Mouse (Mus musculus) MEL (cell line): ENCODE measurements around the gene Cercam. TPM values are rescaled to one million over a fixed set of nuclear protein-coding genes. Genes with fewer than 3 reads are reported as not detected.

Experiments used
- DNase-seq: peaks from one replicate; pipeline ENCODE4 v3.0.0; 2011; ENCODE audit warnings: low read depth, low spot score
- H3K27ac ChIP-seq: 2 replicates; pipeline ENCODE4 v1.5.1; 2012; ENCODE audit warnings: low read depth, mild to moderate bottlenecking, control low read depth, low read length, moderate library complexity; ENCODE audit not compliant: control insufficient read depth
- H3K27me3 ChIP-seq, 2 experiments: fragments of 150-350 bp in 1 of 2; sonication (generic) in 1 of 2; 2 replicates each; pipeline ENCODE4 v1.6.1; 2012; ENCODE audit warnings: low read length in 2 of 2, mild to moderate bottlenecking in 2 of 2, improper control_type of control experiment in 1 of 2, moderate library complexity in 1 of 2; ENCODE audit not compliant: insufficient read depth in 2 of 2, control insufficient read depth in 1 of 2
- H3K36me3 ChIP-seq, 2 experiments: 2 replicates each; pipeline ENCODE4 v1.6.1; 2012 to 2014; ENCODE audit warnings: low read length in 2 of 2, improper control_type of control experiment in 1 of 2, inconsistent platforms in 1 of 2, mild to moderate bottlenecking in 1 of 2; ENCODE audit not compliant: insufficient read depth in 2 of 2, control insufficient read depth in 1 of 2
- H3K4me1 ChIP-seq, 2 experiments: fragments of 150-350 bp in 1 of 2; sonication (generic) in 1 of 2; 2 replicates each; pipeline ENCODE4 v1.6.1; 2012; ENCODE audit warnings: low read length in 2 of 2, improper control_type of control experiment in 1 of 2, mild to moderate bottlenecking in 1 of 2; ENCODE audit not compliant: insufficient read depth in 2 of 2, control insufficient read depth in 1 of 2
- H3K4me3 ChIP-seq, 2 experiments: fragments of 150-350 bp in 1 of 2; sonication (generic) in 1 of 2; 2 replicates each; pipeline ENCODE4 v1.5.1; 2012; ENCODE audit warnings: low read depth in 2 of 2, low read length in 2 of 2, mild to moderate bottlenecking in 2 of 2, moderate library complexity in 2 of 2, control low read depth in 1 of 2, improper control_type of control experiment in 1 of 2; ENCODE audit not compliant: control insufficient read depth in 1 of 2, insufficient read depth in 1 of 2
- H3K79me2 ChIP-seq: 2 replicates; pipeline ENCODE4 v1.6.1; 2012; ENCODE audit warnings: mild to moderate bottlenecking, low read length, moderate library complexity; ENCODE audit not compliant: control insufficient read depth, poor library complexity, insufficient read depth
- H3K9ac ChIP-seq: 2 replicates; pipeline ENCODE4 v1.6.1; 2012; ENCODE audit warnings: low read depth, mild to moderate bottlenecking, control low read depth, low read length, moderate library complexity; ENCODE audit not compliant: control insufficient read depth, poor library complexity, severe bottlenecking
- H3K9me3 ChIP-seq: fragments of 150-350 bp; sonication (generic); replicated peaks from 2 replicates; pipeline ENCODE4 v1.6.1; 2012; ENCODE audit warnings: mild to moderate bottlenecking, low read length, improper control_type of control experiment, moderate library complexity; ENCODE audit not compliant: insufficient read depth
- BHLHE40 ChIP-seq: IDR thresholded peaks from 2 replicates; pipeline ENCODE4 v1.6.1; 2012; ENCODE audit warnings: low read depth, mild to moderate bottlenecking, inconsistent platforms, low read length, improper control_type of control experiment, borderline replicate concordance
- CHD2 ChIP-seq: IDR thresholded peaks from 2 replicates; pipeline ENCODE4 v1.6.1; 2011; ENCODE audit warnings: low read length, improper control_type of control experiment
- CTCF ChIP-seq, 3 experiments: IDR thresholded peaks in 2 of 3; conservative IDR thresholded peaks in 1 of 3; 2 replicates each; pipeline ENCODE4 v1.5.1; 2011 to 2012; ENCODE audit warnings: low read length in 3 of 3, low read depth in 2 of 3, mild to moderate bottlenecking in 2 of 3, improper control_type of control experiment in 1 of 3, inconsistent platforms in 1 of 3, mixed read lengths in 1 of 3, moderate library complexity in 1 of 3; ENCODE audit not compliant: control insufficient read depth in 1 of 3, insufficient read depth in 1 of 3, poor library complexity in 1 of 3, severe bottlenecking in 1 of 3
- ETS1 ChIP-seq: IDR thresholded peaks from 2 replicates; pipeline ENCODE4 v1.6.1; 2012; ENCODE audit warnings: low read depth, mild to moderate bottlenecking, inconsistent platforms, low read length, improper control_type of control experiment, moderate library complexity
- GABPA ChIP-seq: IDR thresholded peaks from 2 replicates; pipeline ENCODE4 v1.6.1; 2012; ENCODE audit warnings: low read depth, mild to moderate bottlenecking, inconsistent platforms, low read length, improper control_type of control experiment, moderate library complexity
- GATA1 ChIP-seq: IDR thresholded peaks from 2 replicates; pipeline ENCODE4 v1.6.1; 2011; ENCODE audit warnings: low read depth, low read length, improper control_type of control experiment
- JUND ChIP-seq: IDR thresholded peaks from 2 replicates; pipeline ENCODE4 v1.6.1; 2011; ENCODE audit warnings: low read depth, mild to moderate bottlenecking, improper control_type of control experiment, low read length
- MAFK ChIP-seq: IDR thresholded peaks from 2 replicates; pipeline ENCODE4 v1.6.1; 2011; ENCODE audit warnings: low read depth, mild to moderate bottlenecking, low read length, improper control_type of control experiment, borderline replicate concordance
- MAX ChIP-seq: IDR thresholded peaks from 2 replicates; pipeline ENCODE4 v1.6.1; 2011; ENCODE audit warnings: low read length, improper control_type of control experiment
- MEF2A ChIP-seq: IDR thresholded peaks from 2 replicates; pipeline ENCODE4 v1.6.1; 2014; ENCODE audit warnings: low read depth, mild to moderate bottlenecking, inconsistent platforms, low read length, improper control_type of control experiment; ENCODE audit not compliant: poor library complexity, insufficient replicate concordance, severe bottlenecking; ENCODE audit errors: extremely low read depth
- MYB ChIP-seq: IDR thresholded peaks from 2 replicates; pipeline ENCODE4 v1.6.1; 2011; ENCODE audit warnings: mild to moderate bottlenecking, low read depth, low read length, improper control_type of control experiment
- NELFE ChIP-seq: IDR thresholded peaks from 2 replicates; pipeline ENCODE4 v1.6.1; 2011; ENCODE audit warnings: low read depth, low read length, improper control_type of control experiment
- NRF1 ChIP-seq: IDR thresholded peaks from 2 replicates; pipeline ENCODE4 v1.6.1; 2014; ENCODE audit warnings: low read depth, mild to moderate bottlenecking, inconsistent platforms, low read length, improper control_type of control experiment, moderate library complexity; ENCODE audit not compliant: poor library complexity, insufficient read depth, severe bottlenecking
- POLR2AphosphoS2 ChIP-seq: IDR thresholded peaks from 2 replicates; pipeline ENCODE4 v1.6.1; 2011; ENCODE audit warnings: low read length, improper control_type of control experiment
- RCOR1 ChIP-seq: IDR thresholded peaks from 2 replicates; pipeline ENCODE4 v1.6.1; 2012; ENCODE audit warnings: low read depth, mild to moderate bottlenecking, inconsistent platforms, low read length, improper control_type of control experiment
- SIN3A ChIP-seq: IDR thresholded peaks from 2 replicates; pipeline ENCODE4 v1.6.1; 2012; ENCODE audit warnings: low read length, improper control_type of control experiment, inconsistent platforms
- SMC3 ChIP-seq: IDR thresholded peaks from 2 replicates; pipeline ENCODE4 v1.6.1; 2011; ENCODE audit warnings: low read depth, low read length, improper control_type of control experiment
- TAL1 ChIP-seq: IDR thresholded peaks from 2 replicates; pipeline ENCODE4 v1.6.1; 2012; ENCODE audit warnings: mild to moderate bottlenecking, inconsistent platforms, low read length, moderate library complexity, mixed read lengths
- TBP ChIP-seq: IDR thresholded peaks from 2 replicates; pipeline ENCODE4 v1.8.0; 2011; ENCODE audit warnings: low read depth, low read length, improper control_type of control experiment
- UBTF ChIP-seq: IDR thresholded peaks from 2 replicates; pipeline ENCODE4 v1.6.1; 2012; ENCODE audit warnings: low read depth, mild to moderate bottlenecking, inconsistent platforms, low read length, improper control_type of control experiment, moderate library complexity, borderline replicate concordance; ENCODE audit not compliant: insufficient read depth
- USF1 ChIP-seq: IDR thresholded peaks from 2 replicates; pipeline ENCODE4 v1.6.1; 2014; ENCODE audit warnings: low read depth, mild to moderate bottlenecking, inconsistent platforms, low read length, improper control_type of control experiment, moderate library complexity
- ZKSCAN1 ChIP-seq: IDR thresholded peaks from 2 replicates; pipeline ENCODE4 v1.6.1; 2012; ENCODE audit warnings: low read depth, mild to moderate bottlenecking, inconsistent platforms, low read length, improper control_type of control experiment, moderate library complexity
- ZMIZ1 ChIP-seq: IDR thresholded peaks from 2 replicates; pipeline ENCODE4 v1.6.1; 2012; ENCODE audit warnings: low read depth, mild to moderate bottlenecking, inconsistent platforms, low read length, improper control_type of control experiment, moderate library complexity
- ZNF384 ChIP-seq: IDR thresholded peaks from 2 replicates; pipeline ENCODE4 v1.6.1; 2012; ENCODE audit warnings: low read depth, mild to moderate bottlenecking, inconsistent platforms, low read length, improper control_type of control experiment
- polyA plus RNA-seq, 2 experiments: library from polyadenylated mRNA; stranded (reverse) in 1 of 2; unstranded in 1 of 2; fragments of >175 nt in 1 of 2; fragments of >200 nt in 1 of 2; gene quantifications; 2 replicates each; pipeline versions ENCODE4 v1.2.1 to v1.2.4; 2012; ENCODE audit warnings: low replicate concordance in 2 of 2, low read depth in 1 of 2; ENCODE audit not compliant: insufficient read length in 2 of 2, insufficient read depth in 1 of 2, missing spikeins in 1 of 2
- total RNA-seq: library from RNA; depleted of rRNA; stranded (reverse); fragments of 300-350 nt; gene quantifications from 2 replicates; pipeline ENCODE4 v1.2.3, GENCODE M21; 2012

The Cercam gene
- total and polyA plus RNA-seq, 3 experiments, result 8.8 to 23.4 TPM; not detected in 1

DNA sequence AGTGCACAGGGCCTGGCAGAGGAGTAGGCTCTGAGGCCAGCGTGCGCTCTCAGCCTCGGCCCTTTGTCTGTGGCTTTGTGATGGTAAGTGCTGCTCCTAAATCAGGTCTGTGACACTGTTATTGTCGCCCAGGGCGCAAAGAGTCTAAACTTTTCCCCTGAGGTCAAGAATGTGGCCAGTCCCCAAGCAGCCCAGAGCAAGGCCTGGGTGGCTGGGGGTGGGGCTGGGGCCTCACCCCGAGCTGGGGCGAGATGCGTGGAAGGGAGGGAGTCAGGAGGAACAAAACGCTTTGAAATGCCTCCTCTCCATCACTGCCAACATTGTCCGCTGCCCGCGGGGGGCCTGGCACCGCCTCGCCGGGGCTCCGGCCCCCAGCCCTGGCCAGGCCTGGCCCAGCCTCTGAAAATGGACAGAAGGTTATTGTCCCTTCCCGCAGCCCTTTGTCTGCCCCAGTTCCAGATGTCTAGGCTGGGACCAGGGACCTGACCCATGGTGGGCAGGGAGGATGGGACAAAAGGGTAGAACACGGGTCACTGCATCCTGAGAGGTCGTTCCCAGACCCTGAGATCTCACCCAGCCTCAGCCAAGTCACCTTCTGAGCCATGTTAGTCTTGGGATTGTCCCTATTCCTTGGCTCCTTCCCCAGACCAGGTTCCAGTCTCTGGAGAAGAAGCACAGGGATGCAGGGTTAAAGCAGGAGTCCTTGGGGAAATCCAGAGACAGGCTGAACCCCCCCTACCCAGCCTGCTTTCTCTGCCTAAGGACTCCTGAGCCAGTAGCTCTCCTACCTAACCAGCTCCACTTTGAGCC lies 12.3 kb upstream of the Cercam start:
- Histone ChIP-seq H3K27me3 (no peaks in the 10 kb centered on the region), H3K4me1 (peaks cover 0 to 16% of the 10 kb centered on the region in 2 experiments; a peak in 3 of 4 replicates), H3K79me2 (no peaks in the 10 kb centered on the region), H3K4me3 (no peak overlapping the region), H3K27ac (no peak overlapping the region), H3K9me3 (no peaks in the 10 kb centered on the region)
- no peak for DNase-seq
- TF ChIP-seq CHD2 (no peak), MYB (no peak), TBP (no peak), BHLHE40 (no peak), USF1 (no peak), ZMIZ1 (no peak), NELFE (no peak), ETS1 (no peak), ZNF384 (no peak), TAL1 (no peak), MAFK (no peak), SIN3A (no peak), UBTF (no peak), CTCF (IDR thresholded peaks at IDR 0.05 in 2 of 3, conservative IDR thresholded peaks at IDR 0.05 in 1 of 3; ENCODE audit: control insufficient read depth in 1 of 3, insufficient read depth in 1 of 3, low read depth in 2 of 3, low read length in 3 of 3, poor library complexity in 1 of 3, severe bottlenecking in 1 of 3) (no peak), POLR2AphosphoS2 (no peak), GATA1 (no peak), MEF2A (no peak), ZKSCAN1 (no peak)
- TF ChIP-seq, all 39 proteins: peak for 0
- Histone ChIP-seq H3K36me3 (peaks cover 0 to 6% of the 10 kb centered on the region in 2 experiments; a peak in 2 of 4 replicates), H3K9ac (no peak overlapping the region)

DNA sequence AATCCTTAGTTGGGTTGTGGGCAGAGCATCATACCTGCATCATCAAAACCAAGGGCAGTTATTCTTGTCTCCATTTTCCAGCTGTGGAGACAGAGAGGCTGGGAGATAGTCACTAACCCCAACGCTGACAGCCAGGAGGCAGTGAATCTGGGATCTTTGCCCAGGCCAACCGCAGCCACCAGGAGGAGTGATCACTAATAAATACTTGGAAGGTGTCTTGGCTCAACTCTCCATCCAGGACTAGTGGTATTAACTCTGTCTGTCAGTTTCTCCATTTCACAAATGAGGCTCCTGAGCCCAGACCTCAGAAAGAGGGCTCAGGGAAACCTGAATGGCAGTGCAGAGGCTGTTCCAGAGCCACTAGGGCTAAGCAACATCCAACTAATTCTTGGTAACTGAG lies 11.6 kb upstream of the Cercam start:
- H3K79me2 ChIP-seq, result no peaks in the 10 kb centered on the region
- no peak for TF ChIP-seq RCOR1
- no peak for TF ChIP-seq MAFK
- TF ChIP-seq MAX, result no peak
- TF ChIP-seq USF1, result no peak
- TF ChIP-seq GABPA, result no peak
- no peak for TF ChIP-seq JUND
- TF ChIP-seq CTCF (IDR thresholded peaks at IDR 0.05 in 2 of 3, conservative IDR thresholded peaks at IDR 0.05 in 1 of 3; ENCODE audit: control insufficient read depth in 1 of 3, insufficient read depth in 1 of 3, low read depth in 2 of 3, low read length in 3 of 3, poor library complexity in 1 of 3, severe bottlenecking in 1 of 3), result no peak; a peak in 1 of 6 replicates
- no peak for TF ChIP-seq SMC3
- TF ChIP-seq UBTF, result no peak
- no peak for TF ChIP-seq ZMIZ1
- TF ChIP-seq BHLHE40, result no peak
- TF ChIP-seq NRF1, result no peak
- no peak overlapping the region for H3K27ac ChIP-seq
- peaks cover 0 to 6% of the 10 kb centered on the region in 2 experiments; a peak in 2 of 4 replicates for H3K36me3 ChIP-seq
- H3K4me1 ChIP-seq, result peaks cover 0 to 16% of the 10 kb centered on the region in 2 experiments; a peak in 3 of 4 replicates
- H3K4me3 ChIP-seq, result no peak overlapping the region
- DNase-seq, result peak; percentile 20
- no peak overlapping the region for H3K9ac ChIP-seq
- no peaks in the 10 kb centered on the region for H3K9me3 ChIP-seq
- no peaks in the 10 kb centered on the region for H3K27me3 ChIP-seq
